25 mouse cellular contexts compared by ENCODE assay signal in the genomic region with DNA sequence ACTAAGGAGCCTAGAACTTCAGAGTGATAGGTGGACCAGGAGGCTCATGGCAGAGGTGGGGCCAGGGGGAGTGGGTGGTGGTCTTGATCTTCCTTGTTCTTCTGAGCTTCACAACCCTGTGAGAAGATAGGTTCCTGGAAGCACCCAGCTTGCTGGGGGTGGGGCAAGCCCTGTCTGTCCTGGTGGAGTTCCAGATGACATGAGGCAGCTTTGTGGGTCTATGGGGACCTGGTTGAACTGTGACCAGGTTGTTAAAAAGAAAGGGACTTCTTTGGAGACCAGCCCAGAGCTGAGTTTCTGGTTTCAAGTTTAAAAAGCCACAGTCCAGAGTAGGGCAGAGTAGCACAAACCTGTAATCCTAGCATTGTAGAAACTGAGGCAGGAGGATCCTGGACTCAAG. TPM values are rescaled to one million over a fixed set of nuclear protein-coding genes. Genes with fewer than 3 reads are reported as not detected.
DNase-seq lines count a peak whose midpoint lies in the region; ATAC-seq and TF ChIP-seq lines count a peak whose summit lies in the region.
"Had no signal": no experiment of that assay in that cellular context is flagged by ENCODE, and none has a peak within 500 bp of the region (broad histone marks: within the 10 kb centered on the region; RNA-seq: fewer than 3 reads in every experiment).

No protein-coding gene starts in this region.

- H3K9me3 ChIP-seq in hindbrain, embryonic 12.5 days (replicated peaks) = no peaks in the 10 kb centered on the region
- H3K9me3 ChIP-seq: embryonic facial prominence, embryonic 15.5 days; forebrain, embryonic 10.5 days; G1E; heart, embryonic 13.5 days had no signal

- H3K27ac ChIP-seq in kidney, adult 2 months (ENCODE audit: insufficient read depth, low read depth, low read length) = peak overlapping the region; percentile 14; the same call in 1 of the 2 replicates
- H3K27ac ChIP-seq in hindbrain, embryonic 12.5 days = no peak overlapping the region
- H3K27ac ChIP-seq: embryonic facial prominence, embryonic 15.5 days; forebrain, embryonic 10.5 days; heart, embryonic 13.5 days; hindbrain, postnatal 0 days had no signal

- H3K9ac ChIP-seq in hindbrain, embryonic 12.5 days = no peak overlapping the region
- H3K9ac ChIP-seq: embryonic facial prominence, embryonic 15.5 days; heart, embryonic 13.5 days had no signal

- H3K4me3 ChIP-seq in kidney, adult 2 months (ENCODE audit: insufficient read depth, low read depth, low read length) = no peak overlapping the region
- H3K4me3 ChIP-seq in myocyte = no peak overlapping the region
- H3K4me3 ChIP-seq in hindbrain, embryonic 12.5 days = no peak overlapping the region
- H3K4me3 ChIP-seq: embryonic facial prominence, embryonic 15.5 days; erythroblast, embryonic 14.5 days; forebrain, embryonic 10.5 days; heart, embryonic 13.5 days had no signal

- peak overlapping the region; percentile 16 for H3K4me2 ChIP-seq in myocyte (ENCODE audit: low read depth)
- no peak overlapping the region for H3K4me2 ChIP-seq in hindbrain, embryonic 12.5 days (replicated peaks)
- H3K4me2 ChIP-seq: embryonic facial prominence, embryonic 15.5 days; heart, embryonic 13.5 days had no signal

- TF ChIP-seq CTCF in kidney, adult 2 months (conservative IDR thresholded peaks at IDR 0.05; ENCODE audit: insufficient read depth, insufficient read length, low read depth, low read length) = no peak

- no peaks in the 10 kb centered on the region for H3K36me3 ChIP-seq in kidney, adult 2 months (ENCODE audit: control insufficient read depth, insufficient read depth, low read length)
- no peaks in the 10 kb centered on the region for H3K36me3 ChIP-seq in myocyte (ENCODE audit: control insufficient read depth, insufficient read depth)
- no peaks in the 10 kb centered on the region for H3K36me3 ChIP-seq in hindbrain, embryonic 12.5 days
- H3K36me3 ChIP-seq: embryonic facial prominence, embryonic 15.5 days; forebrain, embryonic 10.5 days; G1E; heart, embryonic 13.5 days had no signal

- H3K4me1 ChIP-seq in kidney, adult 2 months (ENCODE audit: control insufficient read depth, insufficient read depth, low read length) = peaks cover 10% of the 10 kb centered on the region
- no peaks in the 10 kb centered on the region for H3K4me1 ChIP-seq in hindbrain, embryonic 12.5 days
- H3K4me1 ChIP-seq: embryonic facial prominence, embryonic 15.5 days; forebrain, embryonic 10.5 days had no signal

- ATAC-seq in hindbrain, embryonic 12.5 days (ENCODE audit: low FRiP score) = no peak
- ATAC-seq: CD4-positive, CD25-positive, alpha-beta regulatory T cell, adult 4 months; forebrain, embryonic 14.5 days had no signal

- no peaks in the 10 kb centered on the region for H3K79me2 ChIP-seq in myocyte (ENCODE audit: control insufficient read depth, insufficient read depth)

- no peak for TF ChIP-seq POLR2A in kidney, adult 2 months (IDR thresholded peaks at IDR 0.05; ENCODE audit: low read depth, low read length)
- TF ChIP-seq POLR2A in myocyte (IDR thresholded peaks at IDR 0.05; ENCODE audit: insufficient read length, low read depth) = no peak

- H3K27me3 ChIP-seq in kidney, adult 2 months (replicated peaks; ENCODE audit: control insufficient read depth, insufficient read depth, low read length) = no peaks in the 10 kb centered on the region
- H3K27me3 ChIP-seq in myocyte (ENCODE audit: control insufficient read depth, insufficient read depth, insufficient read length) = no peaks in the 10 kb centered on the region
- H3K27me3 ChIP-seq in hindbrain, embryonic 12.5 days = 0 out of 2 replicates have a peak, but pooled peaks cover 4% of the 10 kb centered on the region
- H3K27me3 ChIP-seq: embryonic facial prominence, embryonic 15.5 days had no signal

- peak; percentile 57 for DNase-seq in adrenal gland, postnatal 10 days
- no peak for DNase-seq in adrenal gland, adult 18-20 months (ENCODE audit: low spot score in 2 of 2)
- DNase-seq in kidney, adult 2 months = peak; percentile 91
- DNase-seq in kidney, postnatal 10 days = no peak
- DNase-seq in adipocyte (ENCODE audit: low spot score) = peak; percentile 62
- DNase-seq: B cell, adult 2 months; cerebellum, adult 11 months; cerebellum, adult 8-10 months; embryo, embryonic 11 days; gastrocnemius, postnatal 36 days; heart, adult 11 months; heart, postnatal 36 days had no signal

- no peak overlapping the region for H3ac ChIP-seq in myocyte (ENCODE audit: control insufficient read depth, insufficient read length)

TF ChIP-seq in myocyte, 11 proteins besides CTCF, POLR2A, EP300 and RAD21:
- TF ChIP-seq USF1 (IDR thresholded peaks at IDR 0.05; ENCODE audit: low read depth) (no peak), MYOG (IDR thresholded peaks at IDR 0.05; ENCODE audit: control insufficient read depth in 1 of 3, insufficient read depth in 1 of 3, insufficient read length in 2 of 3, low read depth in 2 of 3) (no peak), CEBPB (IDR thresholded peaks at IDR 0.05; ENCODE audit: insufficient read depth, poor library complexity, severe bottlenecking) (no peak), MAX (IDR thresholded peaks at IDR 0.05; ENCODE audit: low read depth) (no peak), MYOD1 (IDR thresholded peaks at IDR 0.05; ENCODE audit: control insufficient read depth in 1 of 3, insufficient read length in 2 of 3, low read depth in 2 of 3) (no peak), E2F4 (IDR thresholded peaks at IDR 0.05; ENCODE audit: insufficient read depth) (no peak), TCF3 (IDR thresholded peaks at IDR 0.05; ENCODE audit: insufficient read length, low read depth) (no peak), POLR2AphosphoS2 (IDR thresholded peaks at IDR 0.05; ENCODE audit: insufficient read length, low read depth) (no peak), TCF12 (IDR thresholded peaks at IDR 0.05; ENCODE audit: insufficient read depth, poor library complexity, severe bottlenecking) (no peak), REST (IDR thresholded peaks at IDR 0.05; ENCODE audit: insufficient read depth, insufficient read length) (no peak), SRF (IDR thresholded peaks at IDR 0.05; ENCODE audit: control insufficient read depth, insufficient read length, low read depth) (no peak)

RNA-seq across cellular contexts. Expression of a gene that starts 0.6 kb away (rescaled TPM):
- total RNA-seq in adrenal gland, postnatal 10 days (2021) = under 1 TPM; 0.63 to 0.76 TPM
- total RNA-seq in adrenal gland, adult 18-20 months (2021) = 1 to 10 TPM in 1 of 2 experiments, under 1 TPM in 1; 0.29 to 1.0 TPM
- polyA plus RNA-seq in kidney, adult 2 months (2012; rRNA removed) = 4.7 and 9.2 TPM in 2 replicates
- polyA plus RNA-seq in myocyte (2012; fragmentation: generic; extraction: Trizol) = 1.2 TPM
- polyA plus RNA-seq in hindbrain, embryonic 12.5 days (2016; fragmentation: Nextera tagmentation; extraction: Ambion mirVana) = not detected in 2 replicates
- total RNA-seq: gastrocnemius, adult 8-10 months; gastrocnemius, postnatal 36 days; hindbrain, postnatal 0 days had no signal
- polyA plus RNA-seq: CD4-positive, CD25-positive, alpha-beta regulatory T cell, adult 4 months; embryonic facial prominence, embryonic 11.5 days; erythroblast, embryonic 14.5 days; forebrain, embryonic 10.5 days; forebrain, embryonic 14.5 days; G1E; heart, embryonic 13.5 days; hindbrain, embryonic 11.5 days; hindbrain, postnatal 0 days had no signal

RNA-seq across cellular contexts. Expression of a gene that starts 13.1 kb away (rescaled TPM):
- total RNA-seq in adrenal gland, postnatal 10 days (2021) = 10 to 100 TPM in 1 of 2 experiments, 1 to 10 TPM in 1; 8.9 to 11.2 TPM
- 10 to 100 TPM in 1 of 2 experiments, 1 to 10 TPM in 1; 6.7 to 13.8 TPM for total RNA-seq in adrenal gland, adult 18-20 months (2021)
- polyA plus RNA-seq in kidney, adult 2 months (2012; rRNA removed) = 2.6 and 3.9 TPM in 2 replicates
- 0.11 TPM for polyA plus RNA-seq in myocyte (2012; fragmentation: generic; extraction: Trizol)
- polyA plus RNA-seq in hindbrain, embryonic 12.5 days (2016; fragmentation: Nextera tagmentation; extraction: Ambion mirVana) = 0.96 and 1.2 TPM in 2 replicates
- polyA plus RNA-seq: CD4-positive, CD25-positive, alpha-beta regulatory T cell, adult 4 months; G1E; heart, embryonic 13.5 days had no signal

RNA-seq across cellular contexts. Expression of a gene that starts 24.0 kb away (rescaled TPM):
- 10 to 100 TPM; 42.5 to 47.5 TPM for total RNA-seq in adrenal gland, postnatal 10 days (2021)
- total RNA-seq in adrenal gland, adult 18-20 months (2021) = 10 to 100 TPM; 53.3 to 64.4 TPM
- 52.3 and 55.7 TPM in 2 replicates for polyA plus RNA-seq in kidney, adult 2 months (2012; rRNA removed)
- 4.0 TPM for polyA plus RNA-seq in myocyte (2012; fragmentation: generic; extraction: Trizol)
- polyA plus RNA-seq in hindbrain, embryonic 12.5 days (2016; fragmentation: Nextera tagmentation; extraction: Ambion mirVana) = 8.1 and 8.5 TPM in 2 replicates

RNA-seq across cellular contexts. Expression of a gene that starts 27.3 kb away (rescaled TPM):
- total RNA-seq in adrenal gland, postnatal 10 days (2021) = 10 to 100 TPM; 32.0 to 33.3 TPM
- 10 to 100 TPM; 16.1 to 20.8 TPM for total RNA-seq in adrenal gland, adult 18-20 months (2021)
- polyA plus RNA-seq in kidney, adult 2 months (2012; rRNA removed) = 1,670 and 2,218 TPM in 2 replicates
- 6.3 TPM for polyA plus RNA-seq in myocyte (2012; fragmentation: generic; extraction: Trizol)
- polyA plus RNA-seq in hindbrain, embryonic 12.5 days (2016; fragmentation: Nextera tagmentation; extraction: Ambion mirVana) = 2.4 and 2.6 TPM in 2 replicates
- polyA plus RNA-seq: erythroblast, embryonic 14.5 days had no signal

RNA-seq across cellular contexts. Expression of a gene that starts 29.4 kb away (rescaled TPM):
- 10 to 100 TPM; 50.9 to 71.0 TPM for total RNA-seq in adrenal gland, postnatal 10 days (2021)
- 100 to 1,000 TPM in 1 of 2 experiments, 10 to 100 TPM in 1; 14.4 to 169 TPM for total RNA-seq in adrenal gland, adult 18-20 months (2021)
- 17.4 and 19.4 TPM in 2 replicates for polyA plus RNA-seq in kidney, adult 2 months (2012; rRNA removed)
- polyA plus RNA-seq in myocyte (2012; fragmentation: generic; extraction: Trizol) = 51.8 TPM
- 1.0 and 1.2 TPM in 2 replicates for polyA plus RNA-seq in hindbrain, embryonic 12.5 days (2016; fragmentation: Nextera tagmentation; extraction: Ambion mirVana)
- total RNA-seq: G1E had no signal
- polyA plus RNA-seq: erythroblast, embryonic 14.5 days; G1E had no signal

Comparison
In these comparisons a context has a peak if more than half of its experiments do, and no peak if none do; other contexts are left out.
1. DNase-seq: peak in adrenal gland, postnatal 10 days (single experiment), kidney, adult 2 months (single experiment) and adipocyte (single experiment); none in adrenal gland, adult 18-20 months (0 of 2) and kidney, postnatal 10 days (single experiment).